Mouse (Mus musculus): ENCODE measurements around the gene Dgat2. TPM values are rescaled to one million over a fixed set of nuclear protein-coding genes. Genes with fewer than 3 reads are reported as not detected.

Dgat2 gene
- total RNA-seq, 2 experiments from 2014 or later: 57.5 to 63.0 TPM

GRCm38 (mm10) chr7:99140984-99141918 lies 41.3 kb downstream of the Dgat2 start, which contains the start of gene Uvrag:
Gene Uvrag (minus strand): TSS chr7:99141141.
- DNase-seq (ENCODE audit: low spot score in 2 of 2): peak; percentile 99

- no peak for DNase-seq (ENCODE audit: low spot score in 2 of 2)
Measured at GRCm38 (mm10) chr7:99140511-99140910, 42.0 kb downstream of the Dgat2 start.

DNA sequence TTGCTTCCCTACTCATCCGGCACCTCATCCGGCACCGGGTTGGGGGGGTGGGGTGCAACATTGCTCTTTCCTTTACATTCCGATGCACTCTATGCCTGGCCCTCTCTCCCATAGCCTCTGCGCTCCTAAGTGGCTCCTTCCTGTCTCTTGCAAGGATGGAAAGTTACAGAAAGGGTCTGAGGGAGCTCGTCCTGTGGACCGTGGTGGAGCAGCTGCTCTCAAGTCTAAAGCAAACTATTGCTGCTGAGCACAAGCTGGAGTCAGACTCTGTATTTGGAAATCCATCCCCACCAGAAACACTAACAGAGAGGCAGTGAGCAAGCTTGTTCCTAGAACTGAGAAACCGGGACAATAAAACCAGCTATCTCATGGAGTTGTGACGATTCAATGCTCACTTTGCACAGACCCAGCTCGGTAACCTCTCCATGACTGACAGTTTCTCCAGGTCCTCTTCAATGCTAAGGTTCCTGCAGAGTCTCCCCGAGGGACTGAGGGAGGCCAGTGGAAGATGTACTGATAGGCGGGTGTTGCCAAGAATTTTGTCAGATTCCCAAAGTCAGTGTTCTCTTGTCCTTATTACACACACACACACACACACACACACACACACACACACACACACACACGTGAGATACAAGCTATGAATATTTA lies 42.6 kb downstream of the Dgat2 start:
- no peak for DNase-seq (ENCODE audit: low spot score in 2 of 2)

DNA sequence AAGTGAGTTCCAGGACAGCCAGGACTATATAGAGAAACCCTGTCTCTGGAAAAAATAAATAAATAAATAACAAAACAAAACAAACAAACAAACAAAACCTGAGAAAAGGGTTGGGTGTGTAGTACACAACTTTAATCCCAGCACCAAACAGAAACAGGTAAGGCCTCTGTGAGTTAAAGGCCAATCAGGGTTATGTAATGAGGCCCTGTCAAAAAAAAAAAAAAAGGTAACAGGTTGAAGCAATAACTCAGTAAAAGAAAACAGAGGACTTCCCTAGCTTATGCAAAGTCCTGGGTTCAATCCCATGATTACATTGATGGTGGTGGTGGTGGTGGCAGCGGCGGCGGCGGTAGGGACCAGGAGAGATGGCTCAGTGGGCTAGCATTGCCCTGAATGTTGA lies 45.0 kb downstream of the Dgat2 start:
- DNase-seq (ENCODE audit: low spot score in 2 of 2): no peak

DNA sequence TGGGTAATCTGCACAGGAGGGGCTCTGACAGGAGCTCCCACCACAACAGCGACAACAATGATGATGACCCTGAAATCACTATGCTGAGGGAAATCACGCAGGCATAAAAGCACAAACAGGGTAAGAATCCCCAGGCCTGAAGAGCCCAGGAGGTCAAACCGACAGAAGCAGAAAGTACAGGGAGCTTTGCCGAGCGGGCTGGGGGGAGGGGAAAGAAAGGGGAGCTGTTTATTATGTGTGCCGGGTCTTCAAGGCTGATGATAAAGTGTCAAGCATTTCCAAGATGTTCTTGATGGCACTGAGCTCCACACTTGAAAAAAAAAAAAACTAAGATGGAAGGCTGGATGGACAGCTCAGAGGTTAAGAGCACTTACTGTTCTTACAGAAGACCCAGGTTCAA lies 45.7 kb downstream of the Dgat2 start:
- DNase-seq (ENCODE audit: low spot score in 2 of 2): no peak

DNA sequence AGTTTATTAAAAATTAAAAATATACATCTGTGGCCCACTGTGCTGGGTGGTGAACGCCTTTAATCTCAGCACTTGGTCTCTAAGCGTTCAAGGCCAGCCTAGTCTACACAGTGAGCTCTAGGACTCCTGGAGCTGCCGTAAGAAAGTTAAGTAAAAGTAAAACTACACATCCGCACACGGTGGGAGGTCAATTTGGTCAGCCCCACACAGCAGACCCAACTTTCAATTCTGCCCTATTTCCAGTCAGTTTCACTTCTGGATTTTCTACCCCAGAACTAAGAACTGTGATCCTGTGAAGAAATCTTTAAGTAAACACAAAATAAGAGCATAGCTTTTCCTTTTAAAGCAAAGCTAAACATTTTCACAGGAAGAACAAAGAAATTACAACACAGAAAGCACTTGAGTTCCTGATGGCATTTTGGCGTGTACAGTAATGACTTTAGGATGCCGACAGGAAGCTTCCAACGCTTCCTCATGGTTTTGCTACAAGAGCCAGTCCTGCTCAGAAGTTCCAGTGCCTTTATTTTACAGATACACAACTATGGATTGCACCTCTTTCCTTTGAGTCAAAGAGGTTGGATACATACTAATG lies 48.6 kb downstream of the Dgat2 start:
- no peak for DNase-seq (ENCODE audit: low spot score in 2 of 2)

DNA sequence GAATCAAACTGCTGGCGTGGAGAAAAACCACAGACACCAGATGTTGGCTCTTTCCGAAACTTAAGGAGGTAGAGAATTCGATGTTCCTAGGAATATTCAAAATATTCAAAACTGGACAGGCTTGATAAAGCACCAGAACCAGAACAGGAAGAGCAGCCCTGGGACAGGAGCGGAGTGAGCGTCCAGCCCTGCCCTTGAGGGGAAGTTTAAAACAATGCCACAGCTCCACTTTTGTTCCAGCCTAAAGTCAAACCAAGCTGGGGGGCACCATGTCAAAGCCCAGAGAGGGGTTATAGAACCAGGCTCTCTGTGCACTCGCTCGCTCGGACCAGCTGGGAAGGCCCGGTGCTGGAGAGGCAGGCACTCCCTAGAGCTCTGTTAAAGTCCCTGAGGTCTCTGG lies 49.9 kb downstream of the Dgat2 start:
- no peak for DNase-seq (ENCODE audit: low spot score in 2 of 2)

DNA sequence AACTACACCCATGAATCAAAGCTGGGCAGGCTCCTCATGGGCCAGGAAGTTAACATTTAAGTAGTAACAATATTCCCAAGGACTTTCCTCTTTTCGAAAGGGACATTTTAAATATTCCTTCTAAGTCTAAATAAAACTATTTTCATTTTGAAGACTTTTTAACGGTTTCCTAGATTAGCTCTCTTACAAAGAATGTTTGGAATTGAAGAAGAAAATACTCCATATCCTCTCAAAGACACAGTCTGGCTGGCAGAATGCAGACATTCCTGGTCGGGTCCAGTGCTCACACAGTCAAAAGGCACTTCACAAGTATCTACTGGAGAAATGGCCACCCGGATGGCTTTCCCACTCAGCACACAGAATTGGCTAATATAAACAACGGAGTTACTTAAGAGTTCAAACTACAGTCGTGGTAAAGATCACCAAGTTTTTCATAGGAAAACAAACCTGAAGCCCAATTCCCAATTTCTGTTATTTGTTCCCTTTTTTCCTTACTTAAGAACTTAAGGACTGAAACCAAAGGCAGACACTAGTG lies 50.6 kb downstream of the Dgat2 start:
- DNase-seq (ENCODE audit: low spot score in 2 of 2): no peak

- no peak for DNase-seq (ENCODE audit: low spot score in 2 of 2)
Measured at GRCm38 (mm10) chr7:99128965-99129364, 53.6 kb downstream of the Dgat2 start.

- DNase-seq (ENCODE audit: low spot score in 2 of 2): no peak
Measured at GRCm38 (mm10) chr7:99128020-99128950, 54.2 kb downstream of the Dgat2 start.

GRCm38 (mm10) chr7:99126057-99126456 lies 56.5 kb downstream of the Dgat2 start:
- DNase-seq (ENCODE audit: low spot score in 2 of 2): no peak

DNA sequence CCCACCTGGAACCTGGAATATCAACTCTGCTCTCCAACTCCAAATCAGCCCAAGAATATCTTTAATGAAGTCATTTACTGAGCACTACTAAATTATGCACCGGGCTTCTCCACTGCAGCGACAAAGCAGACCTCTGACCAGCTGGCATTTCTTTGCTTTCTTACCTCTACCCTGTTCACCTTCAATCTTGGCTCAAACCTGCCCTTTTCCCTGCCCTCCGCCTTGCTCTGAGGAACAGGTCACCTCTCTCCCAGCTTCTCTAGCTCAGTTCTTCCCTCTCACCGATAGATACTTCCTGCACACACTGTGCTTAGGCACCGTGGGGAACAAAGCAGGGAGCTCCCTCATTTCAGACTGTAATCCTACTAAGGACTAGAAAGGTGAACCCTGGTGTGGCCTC lies 59.9 kb downstream of the Dgat2 start:
- DNase-seq (ENCODE audit: low spot score in 2 of 2): no peak

DNA sequence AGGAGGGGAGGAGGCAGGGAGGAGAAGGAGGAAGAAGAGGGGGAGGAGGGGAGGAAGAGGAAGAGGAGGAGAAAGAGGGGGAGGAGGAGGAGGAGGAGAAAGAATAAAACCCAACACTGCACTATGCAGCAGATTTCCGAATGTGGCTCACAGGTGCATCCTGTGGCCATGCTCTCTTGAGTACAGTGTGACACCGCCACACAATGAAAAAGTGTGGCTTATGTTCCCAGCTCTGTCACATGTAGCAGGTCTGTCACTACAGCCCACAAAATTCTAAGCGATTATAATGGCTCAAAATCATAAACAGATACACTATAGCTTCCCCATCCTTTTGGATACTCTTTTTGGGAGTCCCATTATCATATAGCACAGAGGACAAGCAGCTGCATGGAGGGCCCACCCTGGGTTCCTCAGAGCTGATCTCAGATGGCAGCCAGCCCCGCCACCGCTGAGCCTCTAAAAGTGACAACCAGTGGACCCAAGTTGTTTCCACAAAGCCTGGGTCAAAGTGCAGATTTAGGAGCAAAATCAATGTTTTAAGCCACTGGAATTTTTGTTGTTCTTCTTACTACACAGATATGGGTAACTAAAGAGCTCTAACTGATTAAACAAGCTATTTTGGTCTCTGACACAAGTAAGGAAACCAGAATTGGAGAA lies 61.5 kb downstream of the Dgat2 start:
- no peak for DNase-seq (ENCODE audit: low spot score in 2 of 2)

DNA sequence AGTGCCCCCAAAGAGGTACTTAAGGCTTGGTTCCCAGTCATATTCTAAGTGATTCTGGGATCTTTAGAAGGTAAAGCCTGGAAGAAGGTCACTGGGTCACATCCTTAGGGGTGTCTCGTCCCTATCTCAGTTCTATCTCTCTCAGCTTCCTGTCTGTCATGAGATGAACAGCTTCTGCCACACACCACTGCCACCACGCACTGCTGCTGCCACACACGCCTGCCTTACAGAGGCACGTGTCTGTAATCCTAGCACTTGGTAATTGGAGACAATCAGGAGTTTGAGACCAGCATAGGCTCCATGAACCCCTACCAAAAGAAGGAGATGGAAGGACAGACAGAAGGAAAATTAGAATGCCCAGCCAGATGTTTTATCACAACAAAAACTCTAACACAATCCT lies 62.4 kb downstream of the Dgat2 start:
- DNase-seq (ENCODE audit: low spot score in 2 of 2): no peak

GRCm38 (mm10) chr7:99116781-99117180 lies 65.7 kb downstream of the Dgat2 start:
- no peak for DNase-seq (ENCODE audit: low spot score in 2 of 2)

- no peak for DNase-seq (ENCODE audit: low spot score in 2 of 2)
Measured at GRCm38 (mm10) chr7:99114006-99114726, 68.4 kb downstream of the Dgat2 start.

GRCm38 (mm10) chr7:99107566-99107965 lies 75.0 kb downstream of the Dgat2 start:
- no peak for DNase-seq (ENCODE audit: low spot score in 2 of 2)

DNA sequence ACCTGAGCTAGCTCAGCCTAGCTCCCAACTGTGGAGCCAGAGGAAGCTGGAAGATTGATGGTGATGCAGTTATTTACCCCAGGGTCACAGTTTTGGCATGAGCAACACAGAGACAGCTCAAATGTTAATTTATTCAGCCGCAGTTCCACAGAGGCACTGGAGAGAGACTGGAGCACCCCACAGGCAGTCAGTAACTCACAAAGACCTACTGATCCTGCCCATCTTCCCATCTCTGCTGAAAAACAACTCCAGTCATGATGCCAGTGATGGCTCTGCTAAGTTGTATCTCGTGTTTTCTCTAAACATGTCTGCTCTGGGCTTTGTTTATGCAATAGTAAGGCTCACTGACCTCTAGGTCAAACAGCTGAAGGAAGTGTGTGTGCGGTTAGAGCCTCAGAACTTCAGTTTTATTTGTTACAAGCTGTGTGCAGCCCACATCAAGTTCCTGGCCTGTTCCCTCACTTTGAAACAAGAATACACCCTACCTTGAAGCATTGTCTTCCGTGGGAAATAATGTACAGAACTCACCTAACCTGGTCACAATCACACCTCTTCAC lies 75.7 kb downstream of the Dgat2 start:
- DNase-seq (ENCODE audit: low spot score in 2 of 2): no peak
